Mouse (Mus musculus) midbrain, embryonic 14.5 days (tissue): ENCODE measurements at regions not wholly inside any gene's neighbourhood (a gene's known extent, or its start where the extent isn't known, plus 50 kb on each side); places are given as distances from the start of the nearest gene placed in this dataset.
"Not testable (repeated sequence)": the region's sequence is repeated elsewhere in the genome, so short reads cannot be mapped to it uniquely, and the experiment has no call there.

ENCODE experiments used
- ATAC-seq: fragments of 200-750 bp; cut with Nextera tagmentation; 2 replicates; pipeline ENCODE4 v1.8.0; 2017; ENCODE audit warnings: moderate number of reproducible peaks, moderate library complexity; ENCODE audit not compliant: low FRiP score, low TSS enrichment
- DNase-seq: peaks from one replicate; pipeline ENCODE4 v3.0.0-alpha.2; 2015
- H3K27ac ChIP-seq: fragments of 300-500 bp; sonication (generic); replicated peaks from 2 replicates; pipeline ENCODE4 v1.5.1; 2014; ENCODE audit warnings: mild to moderate bottlenecking, low read depth, low read length, moderate library complexity
- H3K27me3 ChIP-seq: fragments of 300-500 bp; sonication (generic); 2 replicates; pipeline ENCODE4 v1.6.1; 2014; ENCODE audit warnings: low read length, control low read depth, mixed read lengths; ENCODE audit not compliant: control insufficient read depth, insufficient read depth
- H3K36me3 ChIP-seq: fragments of 300-500 bp; sonication (generic); 2 replicates; pipeline ENCODE4 v1.6.1; 2014; ENCODE audit warnings: low read length, control low read depth; ENCODE audit not compliant: control insufficient read depth, insufficient read depth
- H3K4me1 ChIP-seq: fragments of 300-500 bp; sonication (generic); 2 replicates; pipeline ENCODE4 v1.6.1; 2014; ENCODE audit warnings: mild to moderate bottlenecking, antibody characterized with exemption, low read length, control low read depth; ENCODE audit not compliant: control insufficient read depth, insufficient read depth
- H3K4me2 ChIP-seq: fragments of 300-500 bp; sonication (generic); 2 replicates; pipeline ENCODE4 v1.6.1; 2014; ENCODE audit warnings: mild to moderate bottlenecking, low read length, moderate library complexity
- H3K4me3 ChIP-seq: fragments of 300-500 bp; sonication (generic); replicated peaks from 2 replicates; pipeline ENCODE4 v1.5.1; 2014; ENCODE audit warnings: low read depth, low read length
- H3K9ac ChIP-seq: fragments of 300-500 bp; sonication (generic); replicated peaks from 2 replicates; pipeline ENCODE4 v1.6.1; 2014; ENCODE audit warnings: mild to moderate bottlenecking, low read length, moderate library complexity
- H3K9me3 ChIP-seq: fragments of 300-500 bp; sonication (generic); 2 replicates; pipeline ENCODE4 v1.6.1; 2016; ENCODE audit warnings: low read length, control low read depth, mixed read lengths; ENCODE audit not compliant: control insufficient read depth
- WGBS: fragments of 180-500 bp; shearing (Covaris S2); extraction: QIAGEN DNeasy Blood & Tissue Kit; methylation state at CpG from one replicate; pipeline ENCODE4 v1.1.7; 2014; 5-methylcytosine and 5-hydroxymethylcytosine counted together

GRCm38 (mm10) chr1:41900370-41900769 is 795.2 kb upstream of the Pou3f3 start:
- ATAC-seq: no peak

GRCm38 (mm10) chr1:41905971-41906370 is 789.6 kb upstream of the Pou3f3 start:
- Histone ChIP-seq H3K36me3 (no peaks in the 10 kb centered on the region), H3K9me3 (no peaks in the 10 kb centered on the region), H3K9ac (no peak overlapping the region), H3K4me3 (no peak overlapping the region), H3K4me1 (no peaks in the 10 kb centered on the region), H3K27me3 (no peaks in the 10 kb centered on the region), H3K27ac (no peak overlapping the region), H3K4me2 (no peak overlapping the region)
- WGBS: 89% methylated on average over 5 of the region's 5 CpGs
- no peak for ATAC-seq
- DNase-seq: no peak

More at GRCm38 (mm10) chr1:41900370-41900769, 795.2 kb upstream of the Pou3f3 start:
- H3K9ac ChIP-seq: no peak overlapping the region
- no peak for DNase-seq
- WGBS: 88% methylated on average over 6 of the region's 6 CpGs
- H3K27ac ChIP-seq: no peak overlapping the region
- H3K27me3 ChIP-seq: no peaks in the 10 kb centered on the region
- H3K36me3 ChIP-seq: no peaks in the 10 kb centered on the region
- no peak overlapping the region for H3K4me2 ChIP-seq
- no peaks in the 10 kb centered on the region for H3K4me1 ChIP-seq
- H3K4me3 ChIP-seq: no peak overlapping the region
- H3K9me3 ChIP-seq: no peaks in the 10 kb centered on the region

DNA sequence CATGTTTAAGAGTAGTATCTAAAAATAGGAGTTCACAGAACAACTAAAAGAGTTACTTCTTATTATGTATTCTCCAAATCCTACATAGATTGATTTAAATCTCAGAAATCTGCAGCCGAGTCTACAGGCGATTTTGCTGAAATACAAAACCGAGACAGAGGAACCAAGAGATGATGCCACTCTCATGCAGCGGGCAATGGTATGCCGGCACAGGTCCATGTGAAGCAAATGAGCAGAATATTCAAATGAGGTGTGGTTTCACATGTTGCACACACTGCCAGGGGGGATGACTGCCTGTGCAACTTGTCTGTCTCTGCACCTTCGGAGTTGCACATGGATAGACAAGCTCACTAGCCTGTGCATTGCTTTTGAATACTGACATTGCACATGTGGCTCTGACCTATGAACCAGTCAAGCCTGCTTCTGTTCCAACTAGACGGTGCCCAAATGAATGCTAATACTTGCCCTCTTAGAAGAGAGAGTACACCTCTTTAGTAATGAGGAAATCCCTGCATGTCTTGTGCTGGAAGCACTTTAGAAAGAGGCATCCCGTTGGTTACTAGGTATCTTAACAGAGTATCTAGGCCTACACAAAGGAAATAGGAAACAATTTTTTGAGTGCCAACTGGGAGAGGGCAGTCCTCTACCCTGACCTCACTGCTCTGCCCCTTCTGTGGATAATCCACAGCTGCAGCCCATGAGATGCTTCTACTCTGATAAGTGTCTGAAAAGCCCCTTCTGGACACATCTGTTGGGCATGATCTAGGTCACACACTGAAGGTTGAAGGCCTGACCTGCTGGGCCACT is 787.4 kb upstream of the Pou3f3 start:
- H3K4me2 ChIP-seq: no peak overlapping the region
- no peak overlapping the region for H3K4me3 ChIP-seq
- H3K27me3 ChIP-seq: no peaks in the 10 kb centered on the region
- no peaks in the 10 kb centered on the region for H3K9me3 ChIP-seq
- no peak for DNase-seq
- no peak for ATAC-seq
- H3K36me3 ChIP-seq: no peaks in the 10 kb centered on the region
- H3K9ac ChIP-seq: no peak overlapping the region
- H3K4me1 ChIP-seq: no peaks in the 10 kb centered on the region
- 92% methylated on average over 8 of the region's 8 CpGs for WGBS
- H3K27ac ChIP-seq: no peak overlapping the region

- H3K4me3 ChIP-seq: no peak overlapping the region
- H3K9ac ChIP-seq: no peak overlapping the region
- no peak overlapping the region for H3K4me2 ChIP-seq
- H3K27ac ChIP-seq: no peak overlapping the region
- DNase-seq (no peak), ATAC-seq (no peak)
- H3K36me3 ChIP-seq: no peaks in the 10 kb centered on the region
- H3K4me1 ChIP-seq: no peaks in the 10 kb centered on the region
- H3K27me3 ChIP-seq: no peaks in the 10 kb centered on the region
- H3K9me3 ChIP-seq: no peaks in the 10 kb centered on the region
- WGBS: 91% methylated on average over 5 of the region's 5 CpGs
Observed at GRCm38 (mm10) chr1:41908808-41909110, 786.8 kb upstream of the Pou3f3 start.

DNA sequence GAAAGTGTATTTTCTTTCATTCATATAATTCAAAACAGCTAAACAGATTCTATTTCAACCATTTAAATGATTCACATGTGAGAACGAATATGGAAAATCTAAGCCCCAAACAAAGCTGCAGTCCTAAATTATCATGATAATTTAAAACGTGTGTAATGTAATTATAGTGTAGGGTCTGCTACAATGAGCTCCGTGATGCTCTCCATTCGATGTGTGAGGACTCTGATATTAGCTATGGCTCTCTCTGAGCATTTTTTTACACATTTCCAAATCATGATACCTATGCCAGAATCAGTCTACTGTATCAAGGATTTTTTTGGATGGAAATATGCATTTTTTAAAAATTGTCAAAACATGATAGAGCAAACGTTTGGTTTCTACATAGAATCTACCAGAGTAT is 785.8 kb upstream of the Pou3f3 start:
- DNase-seq: no peak
- Histone ChIP-seq H3K27ac (no peak overlapping the region), H3K36me3 (no peaks in the 10 kb centered on the region), H3K4me2 (no peak overlapping the region), H3K27me3 (no peaks in the 10 kb centered on the region), H3K9me3 (no peaks in the 10 kb centered on the region), H3K4me1 (no peaks in the 10 kb centered on the region), H3K4me3 (no peak overlapping the region), H3K9ac (no peak overlapping the region)
- ATAC-seq: no peak
- 78% methylated on average over 5 of the region's 5 CpGs for WGBS

DNA sequence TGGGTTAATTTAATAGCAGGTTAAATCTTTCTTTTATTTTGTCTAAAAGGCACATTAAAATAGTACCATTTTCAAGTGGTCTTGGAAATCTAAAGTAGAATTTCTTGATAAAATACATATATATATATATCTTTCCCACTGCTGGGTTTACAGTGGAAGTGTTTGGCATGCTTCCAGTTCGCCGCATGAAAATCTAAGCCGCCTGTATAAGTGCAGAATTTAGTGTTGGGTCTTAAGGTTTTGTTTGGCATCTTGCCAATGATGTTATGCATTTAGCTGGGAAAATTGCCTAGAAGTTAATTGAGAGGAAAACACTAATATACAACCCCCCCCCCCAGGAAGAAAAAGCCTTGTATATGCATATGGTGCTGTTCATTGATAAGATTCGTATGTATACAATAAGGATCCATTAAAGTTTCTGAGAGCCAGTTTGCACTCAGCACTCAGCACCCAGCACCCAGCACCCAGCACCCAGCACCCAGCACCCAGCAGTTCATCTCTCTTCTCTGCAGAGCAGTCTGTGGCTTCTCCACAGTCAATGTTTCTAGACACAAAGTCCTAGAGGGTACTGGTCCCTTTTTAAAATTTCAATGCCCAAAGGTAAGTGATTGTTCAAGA is 778.7 kb upstream of the Pou3f3 start:
- no peak overlapping the region for H3K27ac ChIP-seq
- ATAC-seq: no peak; the same call in 1 of the 2 replicates
- 72% methylated on average over 4 of the region's 4 CpGs for WGBS

DNA sequence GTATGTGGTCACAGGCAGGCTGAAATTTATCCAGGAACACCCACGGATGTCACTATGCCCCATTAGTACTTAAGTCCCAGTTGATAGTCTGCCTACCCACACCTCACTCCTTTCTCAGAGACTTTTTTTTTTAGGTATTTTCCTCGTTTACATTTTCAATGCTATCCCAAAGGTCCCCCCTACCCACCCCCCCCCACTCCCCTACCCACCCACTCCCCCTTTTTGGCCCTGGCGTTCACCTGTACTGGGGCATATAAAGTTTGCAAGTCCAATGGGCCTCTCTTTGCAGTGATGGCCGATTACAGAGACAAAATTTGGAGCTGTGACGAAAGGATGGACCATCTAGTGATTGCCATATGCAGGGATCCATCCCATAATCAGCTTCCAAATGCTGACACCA is 777.8 kb upstream of the Pou3f3 start:
- DNase-seq, H3K4me2 ChIP-seq, H3K36me3 ChIP-seq, H3K4me3 ChIP-seq, H3K9ac ChIP-seq, H3K27ac ChIP-seq, H3K9me3 ChIP-seq, H3K4me1 ChIP-seq, H3K27me3 ChIP-seq: not testable (repeated sequence)
- peak; percentile 57; the same call in 1 of the 2 replicates for ATAC-seq
- 89% methylated on average over 5 of the region's 5 CpGs for WGBS

More for the DNA sequence above, 778.7 kb upstream of the Pou3f3 start:
- peaks cover 3% of the 10 kb centered on the region; the same call in 1 of the 2 replicates for H3K4me1 ChIP-seq
- H3K27me3 ChIP-seq: no peaks in the 10 kb centered on the region
- H3K36me3 ChIP-seq: no peaks in the 10 kb centered on the region
- DNase-seq: peak; percentile 63
- H3K9ac ChIP-seq: no peak overlapping the region
- no peaks in the 10 kb centered on the region for H3K9me3 ChIP-seq
- no peak overlapping the region for H3K4me3 ChIP-seq
- H3K4me2 ChIP-seq: no peak overlapping the region

- no peak overlapping the region for H3K4me3 ChIP-seq
- no peak overlapping the region for H3K27ac ChIP-seq
- no peaks in the 10 kb centered on the region for H3K9me3 ChIP-seq
- peak overlapping the region; percentile 15; the same call in 1 of the 2 replicates for H3K4me2 ChIP-seq
- WGBS: 23% methylated on average over 11 of the region's 11 CpGs
- no peaks in the 10 kb centered on the region for H3K36me3 ChIP-seq
- peaks cover 3% of the 10 kb centered on the region; the same call in 1 of the 2 replicates for H3K4me1 ChIP-seq
- H3K27me3 ChIP-seq: no peaks in the 10 kb centered on the region
- peak; percentile 60 for DNase-seq
- ATAC-seq: no peak
- no peak overlapping the region for H3K9ac ChIP-seq
Observed at GRCm38 (mm10) chr1:41918394-41919262, 776.9 kb upstream of the Pou3f3 start.
